In the genomic region with DNA sequence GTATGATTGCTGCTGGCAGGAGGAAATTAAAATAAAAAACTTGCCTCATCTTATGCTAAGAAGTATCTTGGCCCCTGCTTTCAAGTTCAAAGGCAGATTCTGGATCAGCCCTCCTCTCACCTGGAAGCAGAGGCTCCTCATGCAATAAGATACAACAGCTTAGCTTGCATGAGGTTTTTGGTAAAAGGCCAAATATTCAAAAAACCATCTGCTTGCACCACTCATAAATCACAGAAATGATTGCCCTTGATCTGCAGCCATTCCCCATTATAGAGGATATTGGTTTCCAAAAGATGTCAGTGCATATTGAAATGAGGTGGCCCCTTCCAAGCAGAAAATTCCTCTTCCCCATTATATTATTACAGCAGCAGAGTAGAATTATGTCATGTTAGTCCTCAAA, we compare ENCODE assay signal across 22 mouse cellular contexts.
A peak's percentile ranks its signal among the peaks of the same experiment; 100 is the strongest.
DNase-seq lines count a peak whose midpoint lies in the region; ATAC-seq and TF ChIP-seq lines count a peak whose summit lies in the region.
"Had no signal": no experiment of that assay in that cellular context is flagged by ENCODE, and none has a peak within 500 bp of the region (broad histone marks: within the 10 kb centered on the region; RNA-seq: fewer than 3 reads in every experiment).

No protein-coding gene starts in this region.

- no peak for TF ChIP-seq CTCF in forebrain, postnatal 0 days (IDR thresholded peaks at IDR 0.05; ENCODE audit: low read depth)

- H3K9me3 ChIP-seq in forebrain, postnatal 0 days (ENCODE audit: low read length), result no peaks in the 10 kb centered on the region
- H3K9me3 ChIP-seq: embryonic facial prominence, embryonic 15.5 days; heart, embryonic 10.5 days; limb, embryonic 12.5 days; midbrain, embryonic 15.5 days had no signal

- H3K27ac ChIP-seq in forebrain, postnatal 0 days (ENCODE audit: low read depth, low read length), result no peak overlapping the region
- H3K27ac ChIP-seq: embryonic facial prominence, embryonic 15.5 days; heart, embryonic 10.5 days; limb, embryonic 12.5 days; macrophage; midbrain, embryonic 15.5 days; stomach, postnatal 0 days had no signal

- H3K4me2 ChIP-seq in forebrain, postnatal 0 days (ENCODE audit: low read depth), result no peak overlapping the region
- H3K4me2 ChIP-seq: embryonic facial prominence, embryonic 15.5 days; limb, embryonic 12.5 days; liver, embryonic 11.5 days; midbrain, embryonic 15.5 days had no signal

- no peaks in the 10 kb centered on the region for H3K4me1 ChIP-seq in forebrain, postnatal 0 days (ENCODE audit: insufficient read depth)
- H3K4me1 ChIP-seq: embryonic facial prominence, embryonic 15.5 days; heart, embryonic 10.5 days; limb, embryonic 12.5 days; midbrain, embryonic 15.5 days had no signal

- peak; percentile 18 for DNase-seq in cerebellum, adult 8-10 months
- no peak for DNase-seq in cerebellum, postnatal 36 days
- DNase-seq in heart, adult 11 months, result peak; percentile 66
- DNase-seq in heart, adult 18-20 months, result no peak
- DNase-seq in cerebellum, adult 9-10 months, result peak; percentile 69
- DNase-seq in forebrain, postnatal 0 days, result no peak
- no peak for DNase-seq in gastrocnemius, postnatal 25 days
- DNase-seq: adrenal gland, postnatal 14 days; embryo, embryonic 11 days; kidney, postnatal 36 days; liver, postnatal 0 days; thymus, adult 2 months; thymus, postnatal 4 days had no signal

- no peaks in the 10 kb centered on the region for H3K36me3 ChIP-seq in forebrain, postnatal 0 days (ENCODE audit: insufficient read depth)
- H3K36me3 ChIP-seq: embryonic facial prominence, embryonic 15.5 days; heart, embryonic 10.5 days; limb, embryonic 12.5 days; midbrain, embryonic 15.5 days had no signal

- ATAC-seq in forebrain, postnatal 0 days, result peak; percentile 18; the same call in 1 of the 2 replicates
- ATAC-seq: CD4-positive, CD25-positive, alpha-beta regulatory T cell, adult 4 months; intestine, embryonic 16.5 days; liver, postnatal 0 days; midbrain, embryonic 15.5 days had no signal

- no peak overlapping the region for H3K4me3 ChIP-seq in forebrain, postnatal 0 days (ENCODE audit: low read depth, low read length)
- H3K4me3 ChIP-seq: embryonic facial prominence, embryonic 15.5 days; heart, embryonic 10.5 days; limb, embryonic 12.5 days; midbrain, embryonic 15.5 days had no signal

- H3K27me3 ChIP-seq in forebrain, postnatal 0 days (ENCODE audit: insufficient read depth, low read length), result no peaks in the 10 kb centered on the region
- H3K27me3 ChIP-seq: embryonic facial prominence, embryonic 15.5 days; limb, embryonic 12.5 days; midbrain, embryonic 15.5 days had no signal

- H3K9ac ChIP-seq in forebrain, postnatal 0 days, result no peak overlapping the region
- H3K9ac ChIP-seq: embryonic facial prominence, embryonic 15.5 days; limb, embryonic 12.5 days; liver, postnatal 0 days; midbrain, embryonic 15.5 days had no signal

Comparison
In these comparisons a context has a peak if more than half of its experiments do, and no peak if none do; other contexts are left out.
1. DNase-seq: peak in cerebellum, adult 8-10 months (single experiment), heart, adult 11 months (single experiment) and cerebellum, adult 9-10 months (single experiment); none in cerebellum, postnatal 36 days (0 of 2), heart, adult 18-20 months (0 of 2), forebrain, postnatal 0 days (single experiment) and gastrocnemius, postnatal 25 days (single experiment).